Mouse (Mus musculus) frontal cortex, adult 2 months (tissue): ENCODE results near the gene Trim34a. TPM values are rescaled to one million over a fixed set of nuclear protein-coding genes. Genes with fewer than 3 reads are reported as not detected.
"Not testable (repeated sequence)": the region's sequence is repeated elsewhere in the genome, so short reads cannot be mapped to it uniquely, and the experiment has no call there.

ENCODE experiments used
- DNase-seq, 2 experiments: peaks; one replicate each; pipeline ENCODE4 v3.0.0; 2022; ENCODE audit warnings: low spot score in 1 of 2; ENCODE audit errors: extremely low spot score in 1 of 2
- polyA plus RNA-seq: library from polyadenylated mRNA; depleted of rRNA; stranded (reverse); fragments of >200 nt; gene quantifications from 2 replicates; pipeline ENCODE4 v1.2.3, GENCODE M21; 2012; rRNA removed

The Trim34a gene
- polyA plus RNA-seq, result 4.0 and 4.1 TPM in 2 replicates

GRCm38 (mm10) chr7:104244287-104245181 is at the start of gene Trim34a:
TSS of gene Trim34a (plus strand) at chr7:104244457.
- DNase-seq, result peak in 1 of 2 experiments; percentile 20

DNA sequence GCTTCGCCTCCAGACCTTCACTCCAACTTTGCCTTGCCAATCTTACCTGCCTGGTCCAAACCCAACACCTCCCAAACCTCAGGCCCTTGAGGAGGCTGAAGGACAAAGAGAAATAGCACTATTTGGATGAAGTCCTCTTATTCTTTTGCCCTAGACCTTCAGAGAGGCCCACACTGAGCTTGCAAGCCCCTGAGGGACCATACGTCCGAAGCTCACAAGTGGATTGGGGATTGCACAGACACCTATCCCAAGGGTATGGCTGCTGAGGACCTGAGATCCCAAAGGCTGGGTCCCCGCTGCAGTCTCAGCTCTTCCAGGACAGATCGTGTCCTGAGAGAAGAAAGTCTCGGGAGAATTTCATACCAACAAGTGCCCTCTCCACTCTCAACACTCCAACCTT is 48.4 kb upstream of the Trim34a start, which contains the start of gene Olfr649:
Olfr649 (minus strand) TSS at position 101 of the 400 bp plus-strand sequence.
- no peak for DNase-seq

- DNase-seq, result peak; percentile 2 to 72
Measured at GRCm38 (mm10) chr7:104199822-104200221, 44.4 kb upstream of the Trim34a start.

GRCm38 (mm10) chr7:104206197-104206596 is 38.1 kb upstream of the Trim34a start:
- DNase-seq, result no peak

GRCm38 (mm10) chr7:104216011-104216535 is 28.2 kb upstream of the Trim34a start:
- DNase-seq, result no peak

DNA sequence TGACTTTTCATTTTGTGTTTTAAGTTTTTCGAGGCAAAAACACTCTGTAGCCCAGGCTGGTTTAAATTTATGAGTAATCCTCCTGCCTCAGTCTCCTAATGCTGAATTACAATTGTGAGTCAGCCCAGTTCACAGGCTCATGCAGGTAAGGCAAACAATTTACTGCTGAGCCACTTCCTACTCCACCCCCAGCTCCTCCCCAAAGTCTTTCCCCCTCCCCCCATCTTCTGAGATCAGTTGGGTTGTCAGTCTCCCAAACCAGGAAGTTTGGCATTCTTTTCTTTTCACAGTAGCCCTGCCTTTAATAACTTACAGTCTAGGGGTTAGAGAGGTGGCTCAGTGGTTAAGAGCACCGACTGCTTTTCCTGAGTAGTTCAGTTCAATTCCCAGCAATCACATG is 26.4 kb upstream of the Trim34a start:
- DNase-seq, result no peak

GRCm38 (mm10) chr7:104218701-104219569 is 25.3 kb upstream of the Trim34a start, which contains the start of gene Trim6:
TSS of gene Trim6 (plus strand) at chr7:104218793.
- peak in 1 of 2 experiments; percentile 4 for DNase-seq

- peak in 1 of 2 experiments; percentile 5 for DNase-seq
Measured at GRCm38 (mm10) chr7:104231203-104231602, 13.1 kb upstream of the Trim34a start.

GRCm38 (mm10) chr7:104240857-104241256 is 3.4 kb upstream of the Trim34a start:
- DNase-seq, result no peak

DNA sequence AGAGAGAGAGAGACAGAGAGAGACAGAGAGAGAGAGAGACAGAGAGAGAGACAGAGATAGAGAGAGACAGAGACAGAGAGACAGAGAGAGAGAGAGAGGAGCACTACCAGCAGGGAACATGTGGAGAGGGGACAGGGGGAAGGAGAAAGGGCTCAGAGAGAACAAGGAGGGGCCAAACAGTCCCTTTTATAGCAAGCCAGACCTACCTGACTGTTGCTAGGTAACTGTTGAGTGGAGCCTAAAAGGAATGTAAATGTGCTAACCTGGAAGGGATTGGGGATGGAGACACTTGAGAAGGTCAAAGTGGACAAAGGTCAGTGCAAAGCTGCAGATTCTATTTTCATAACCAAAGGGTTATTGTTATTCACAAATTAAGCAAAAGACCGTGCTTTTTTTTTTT is 641 bp upstream of the Trim34a start:
- DNase-seq, result no peak

DNA sequence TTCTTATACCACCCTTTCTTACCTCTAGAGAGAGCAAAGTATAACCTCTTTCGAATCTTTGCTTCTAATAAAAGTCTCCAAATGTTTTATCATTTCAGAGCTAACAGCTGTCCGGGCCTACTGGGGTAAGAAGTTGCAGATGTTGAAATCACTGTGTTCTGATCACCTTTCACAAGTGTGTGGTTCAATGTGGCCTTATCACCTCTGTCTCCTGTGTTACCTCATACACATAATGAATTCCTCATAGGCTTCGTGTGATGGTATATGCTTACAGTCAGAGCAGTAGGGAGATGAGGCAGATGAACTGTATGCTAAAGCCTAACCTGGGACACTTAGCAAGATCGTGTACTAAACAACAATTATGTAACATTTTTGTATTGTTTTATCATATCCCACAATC is 16.1 kb downstream of the Trim34a start:
- not testable (repeated sequence) for DNase-seq

- not testable (repeated sequence) for DNase-seq
Measured at GRCm38 (mm10) chr7:104265335-104265734, 21.1 kb downstream of the Trim34a start.

DNA sequence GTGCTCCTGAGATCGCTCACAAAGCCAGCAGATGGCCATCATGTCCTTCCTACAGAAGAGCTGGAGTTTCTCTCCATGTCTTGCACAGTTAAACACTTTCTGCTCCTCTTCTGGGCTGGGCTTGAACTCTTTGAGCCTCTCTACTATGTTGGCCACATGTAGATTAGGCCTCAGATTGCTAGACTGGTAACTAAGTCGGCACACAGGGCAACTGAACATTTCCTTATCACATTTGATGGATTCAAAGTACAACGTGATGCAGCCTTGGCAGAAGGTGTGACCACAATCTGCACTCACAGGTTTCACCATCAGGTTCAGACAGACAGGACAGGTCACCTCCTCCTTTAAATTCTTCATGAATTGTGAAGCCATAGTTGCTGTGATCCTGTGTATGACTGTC is 35.1 kb downstream of the Trim34a start:
- DNase-seq, result not testable (repeated sequence)

- DNase-seq, result not testable (repeated sequence)
Measured at GRCm38 (mm10) chr7:104287576-104288443, 43.6 kb downstream of the Trim34a start, which contains the start of gene Trim5. TSS of gene Trim5 (minus strand) at chr7:104288094.

DNA sequence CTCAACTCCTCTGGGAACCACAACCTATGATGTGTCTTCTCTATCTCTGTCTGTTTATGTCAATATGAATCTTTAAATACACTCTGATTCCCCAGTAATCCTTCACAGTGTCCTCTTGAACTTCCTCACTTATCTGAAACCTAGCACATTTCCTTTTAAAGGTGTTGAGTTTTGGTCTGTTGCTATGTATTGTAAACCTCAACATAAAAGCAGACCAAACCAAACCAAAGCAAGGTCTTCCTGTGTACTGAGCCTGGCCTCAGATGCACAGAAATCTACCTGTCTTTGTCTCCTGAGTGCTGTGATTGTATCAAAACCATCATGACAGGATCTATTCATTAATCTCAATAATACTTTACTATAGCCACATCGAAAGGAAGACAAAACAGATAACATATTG is 46.4 kb downstream of the Trim34a start:
- DNase-seq, result no peak

DNA sequence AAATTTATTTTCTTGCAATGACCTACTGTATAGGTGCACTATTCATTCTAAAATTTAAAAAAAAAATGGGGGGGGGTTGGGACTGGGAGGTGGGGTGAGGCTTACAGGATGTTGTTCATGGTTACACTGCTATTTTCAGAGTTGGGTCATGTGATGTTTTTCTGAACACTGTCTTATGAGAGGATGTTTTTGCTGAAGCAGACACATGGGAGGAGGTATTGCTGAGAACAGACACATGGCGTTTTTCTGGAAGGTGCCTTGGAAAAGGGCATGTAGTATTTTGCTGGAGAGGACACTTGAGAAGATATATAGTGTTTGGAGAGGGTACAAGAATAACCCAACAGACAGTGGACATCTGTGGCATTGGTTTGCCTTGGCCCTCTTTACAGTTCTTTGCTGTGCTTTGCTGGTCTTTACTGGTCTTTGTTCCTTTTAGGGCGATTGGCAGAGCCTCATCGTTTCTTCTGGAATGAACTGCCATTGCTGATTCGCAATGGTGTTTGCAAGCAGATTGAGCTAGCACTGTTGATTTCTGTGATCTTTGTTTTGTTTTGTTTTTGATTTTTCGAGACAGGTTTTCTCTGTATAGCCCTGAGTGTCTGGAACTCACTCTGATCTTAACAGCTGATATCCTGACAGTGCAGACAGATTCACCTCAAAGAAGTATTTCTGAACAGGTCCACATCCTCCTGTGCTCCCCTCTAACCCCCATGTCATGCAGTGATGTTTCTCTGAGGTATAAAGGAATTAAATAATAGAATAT is 47.6 kb downstream of the Trim34a start:
- no peak for DNase-seq
